Mouse (Mus musculus): ENCODE results near the gene Tex29. TPM values are rescaled to one million over a fixed set of nuclear protein-coding genes. Genes with fewer than 3 reads are reported as not detected.

Tex29 gene
- polyA plus RNA-seq, 1 experiment from 2014 or later: 0.27 TPM

GRCm38 (mm10) chr8:11834200-11834599 is 6.1 kb upstream of the Tex29 start:
- Histone ChIP-seq H3K9me3 (ENCODE audit: control insufficient read depth) (no peaks in the 10 kb centered on the region), H3K27ac (ENCODE audit: low read depth, low read length) (no peak overlapping the region; the same call in 1 of the 2 replicates), H3K27me3 (replicated peaks; ENCODE audit: control insufficient read depth, insufficient read depth, low read length) (no peaks in the 10 kb centered on the region), H3K4me2 (replicated peaks; ENCODE audit: low read depth) (no peak overlapping the region), H3K4me1 (replicated peaks; ENCODE audit: control insufficient read depth, insufficient read depth, low read length) (no peaks in the 10 kb centered on the region), H3K9ac (ENCODE audit: low read depth, low read length) (no peak overlapping the region), H3K36me3 (ENCODE audit: control insufficient read depth, insufficient read depth) (peaks cover 47% of the 10 kb centered on the region), H3K4me3 (ENCODE audit: low read depth, low read length) (no peak overlapping the region)
- no peak for TF ChIP-seq CTCF (IDR thresholded peaks at IDR 0.05; ENCODE audit: low read depth)
- WGBS: 82% methylated on average over 5 of the region's 5 CpGs
- ATAC-seq: no peak

GRCm38 (mm10) chr8:11834691-11835090 is 5.6 kb upstream of the Tex29 start:
- ATAC-seq: no peak
- Histone ChIP-seq H3K4me2 (replicated peaks; ENCODE audit: low read depth) (no peak overlapping the region), H3K4me3 (ENCODE audit: low read depth, low read length) (no peak overlapping the region), H3K36me3 (ENCODE audit: control insufficient read depth, insufficient read depth) (peaks cover 42% of the 10 kb centered on the region), H3K9ac (ENCODE audit: low read depth, low read length) (no peak overlapping the region), H3K9me3 (ENCODE audit: control insufficient read depth) (no peaks in the 10 kb centered on the region), H3K27me3 (replicated peaks; ENCODE audit: control insufficient read depth, insufficient read depth, low read length) (no peaks in the 10 kb centered on the region), H3K4me1 (replicated peaks; ENCODE audit: control insufficient read depth, insufficient read depth, low read length) (no peaks in the 10 kb centered on the region), H3K27ac (ENCODE audit: low read depth, low read length) (no peak overlapping the region)
- TF ChIP-seq CTCF (IDR thresholded peaks at IDR 0.05; ENCODE audit: low read depth): no peak
- 90% methylated on average over 16 of the region's 16 CpGs for WGBS

GRCm38 (mm10) chr8:11841571-11841970 is 1.3 kb downstream of the Tex29 start:
- 0 out of 2 replicates have a peak overlapping the region, but pooled peaks have one; percentile 18 for H3K4me2 ChIP-seq (replicated peaks; ENCODE audit: low read depth)
- H3K4me3 ChIP-seq (ENCODE audit: low read depth, low read length): no peak overlapping the region
- H3K27ac ChIP-seq (ENCODE audit: low read depth, low read length): no peak overlapping the region
- H3K9ac ChIP-seq (ENCODE audit: low read depth, low read length): no peak overlapping the region
- H3K9me3 ChIP-seq (ENCODE audit: control insufficient read depth): no peaks in the 10 kb centered on the region
- no peaks in the 10 kb centered on the region for H3K27me3 ChIP-seq (replicated peaks; ENCODE audit: control insufficient read depth, insufficient read depth, low read length)
- H3K36me3 ChIP-seq (ENCODE audit: control insufficient read depth, insufficient read depth): no peaks in the 10 kb centered on the region; the same call in 1 of the 2 replicates
- TF ChIP-seq CTCF (IDR thresholded peaks at IDR 0.05; ENCODE audit: low read depth): no peak
- H3K4me1 ChIP-seq (replicated peaks; ENCODE audit: control insufficient read depth, insufficient read depth, low read length): no peaks in the 10 kb centered on the region
- WGBS: 55% methylated on average over 8 of the region's 8 CpGs
- no peak for ATAC-seq

DNA sequence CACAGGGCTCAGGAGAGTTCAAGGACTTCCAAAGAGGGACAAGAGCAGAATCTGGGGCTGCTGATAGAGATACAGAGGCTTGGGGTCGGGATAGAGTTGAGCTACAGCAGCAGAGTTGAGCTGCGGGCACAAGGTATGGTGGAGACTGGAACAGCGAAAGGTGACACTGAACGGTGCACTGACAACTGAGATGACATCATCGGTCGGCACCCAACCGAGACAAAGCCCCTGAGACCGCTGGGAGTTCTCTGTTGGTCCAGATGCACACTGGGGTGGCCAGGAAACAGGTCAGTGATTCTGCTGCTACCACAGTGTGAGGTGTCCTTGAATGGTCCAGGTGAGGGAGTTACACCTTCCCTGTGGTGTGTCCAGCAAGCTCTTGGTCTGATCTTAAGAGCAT is 2.5 kb downstream of the Tex29 start:
- no peaks in the 10 kb centered on the region for H3K9me3 ChIP-seq (ENCODE audit: control insufficient read depth)
- no peak for TF ChIP-seq CTCF (IDR thresholded peaks at IDR 0.05; ENCODE audit: low read depth)
- WGBS: 85% methylated on average over 8 of the region's 8 CpGs
- no peaks in the 10 kb centered on the region; the same call in 1 of the 2 replicates for H3K36me3 ChIP-seq (ENCODE audit: control insufficient read depth, insufficient read depth)
- no peak overlapping the region for H3K4me2 ChIP-seq (replicated peaks; ENCODE audit: low read depth)
- H3K4me3 ChIP-seq (ENCODE audit: low read depth, low read length): no peak overlapping the region
- no peaks in the 10 kb centered on the region for H3K4me1 ChIP-seq (replicated peaks; ENCODE audit: control insufficient read depth, insufficient read depth, low read length)
- H3K27ac ChIP-seq (ENCODE audit: low read depth, low read length): no peak overlapping the region
- no peak overlapping the region for H3K9ac ChIP-seq (ENCODE audit: low read depth, low read length)
- no peaks in the 10 kb centered on the region for H3K27me3 ChIP-seq (replicated peaks; ENCODE audit: control insufficient read depth, insufficient read depth, low read length)
- no peak for ATAC-seq

DNA sequence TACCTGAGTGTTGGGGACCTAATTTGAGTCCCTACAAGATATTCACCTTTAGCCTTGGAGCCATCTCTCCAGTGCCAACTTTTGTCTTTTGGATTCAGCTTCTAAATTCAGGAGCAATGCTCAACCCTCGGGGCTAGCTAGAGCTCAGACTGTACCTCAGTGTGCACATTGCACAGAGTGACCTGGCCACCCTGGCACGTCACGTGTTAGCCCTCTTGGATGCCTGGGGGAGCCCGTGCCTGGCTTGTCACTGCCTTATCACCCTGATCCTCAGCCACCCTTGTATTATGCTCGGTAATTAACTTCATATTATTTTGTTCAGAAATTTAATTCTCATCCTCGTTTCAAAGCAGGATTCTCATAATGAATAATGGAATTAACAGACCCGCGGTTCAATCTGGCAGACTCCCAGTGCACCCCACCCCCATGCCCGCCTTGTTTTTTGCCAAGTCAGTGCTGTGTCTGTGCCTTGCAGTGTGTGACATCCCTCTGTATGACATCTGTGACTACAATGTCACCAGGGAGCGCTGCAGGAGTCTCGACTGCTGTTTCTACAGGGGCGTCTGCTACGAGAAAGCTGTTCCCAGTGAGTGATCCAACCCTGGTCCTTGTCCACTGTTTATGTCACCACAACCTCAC is 3.5 kb downstream of the Tex29 start:
- WGBS: 81% methylated on average over 13 of the region's 13 CpGs
- no peak for TF ChIP-seq CTCF (IDR thresholded peaks at IDR 0.05; ENCODE audit: low read depth)
- H3K9me3 ChIP-seq (ENCODE audit: control insufficient read depth): no peaks in the 10 kb centered on the region

DNA sequence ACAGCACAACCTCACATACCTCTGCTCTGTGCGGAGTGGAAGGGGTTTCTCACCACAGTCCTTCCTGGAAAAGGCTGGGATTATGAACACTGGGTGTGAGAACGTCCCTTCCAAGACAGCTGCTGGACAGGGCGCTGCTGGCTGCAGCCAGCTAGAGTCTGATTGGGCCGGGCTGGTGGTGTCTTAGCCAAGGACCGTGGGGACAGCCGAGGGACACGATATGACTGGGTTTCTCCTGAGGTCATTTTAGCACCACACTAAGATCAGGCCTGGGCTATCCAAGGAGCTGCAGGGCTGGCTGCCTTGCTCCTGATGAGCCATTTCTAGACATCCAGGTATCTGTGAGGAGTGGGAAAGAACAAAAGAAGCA is 4.0 kb downstream of the Tex29 start:
- Histone ChIP-seq H3K9me3 (ENCODE audit: control insufficient read depth) (no peaks in the 10 kb centered on the region), H3K4me1 (replicated peaks; ENCODE audit: control insufficient read depth, insufficient read depth, low read length) (no peaks in the 10 kb centered on the region), H3K4me2 (replicated peaks; ENCODE audit: low read depth) (no peak overlapping the region), H3K36me3 (ENCODE audit: control insufficient read depth, insufficient read depth) (no peaks in the 10 kb centered on the region; the same call in 1 of the 2 replicates), H3K27ac (ENCODE audit: low read depth, low read length) (no peak overlapping the region), H3K27me3 (replicated peaks; ENCODE audit: control insufficient read depth, insufficient read depth, low read length) (no peaks in the 10 kb centered on the region), H3K4me3 (ENCODE audit: low read depth, low read length) (no peak overlapping the region), H3K9ac (ENCODE audit: low read depth, low read length) (no peak overlapping the region)
- TF ChIP-seq CTCF (IDR thresholded peaks at IDR 0.05; ENCODE audit: low read depth): no peak
- no peak for ATAC-seq
- WGBS: 82% methylated on average over 7 of the region's 7 CpGs

More for the DNA sequence above, 3.5 kb downstream of the Tex29 start:
- H3K27ac ChIP-seq (ENCODE audit: low read depth, low read length): no peak overlapping the region
- no peak for ATAC-seq
- H3K4me2 ChIP-seq (replicated peaks; ENCODE audit: low read depth): no peak overlapping the region
- H3K4me1 ChIP-seq (replicated peaks; ENCODE audit: control insufficient read depth, insufficient read depth, low read length): no peaks in the 10 kb centered on the region
- H3K9ac ChIP-seq (ENCODE audit: low read depth, low read length): no peak overlapping the region
- no peaks in the 10 kb centered on the region for H3K27me3 ChIP-seq (replicated peaks; ENCODE audit: control insufficient read depth, insufficient read depth, low read length)
- no peaks in the 10 kb centered on the region; the same call in 1 of the 2 replicates for H3K36me3 ChIP-seq (ENCODE audit: control insufficient read depth, insufficient read depth)
- H3K4me3 ChIP-seq (ENCODE audit: low read depth, low read length): no peak overlapping the region
